8 mouse cellular contexts compared by ENCODE assay signal in genomic region chr1:134071411-134072018, GRCm38 (mm10). TPM values are rescaled to one million over a fixed set of nuclear protein-coding genes. Genes with fewer than 3 reads are reported as not detected.
DNase-seq lines count a peak whose midpoint lies in the region; ATAC-seq lines count a peak whose summit lies in the region.

No protein-coding gene starts in this region.

- DNase-seq in adrenal gland, postnatal 10 days: peak; percentile 48
- no peak for DNase-seq in adrenal gland, postnatal 4 days (ENCODE audit: low spot score in 2 of 2)
- peak; percentile 55 to 70 for DNase-seq in kidney, postnatal 36 days
- peak; percentile 54 for DNase-seq in mesoderm, embryonic 11.5 days (ENCODE audit: low read depth, low spot score)
- no peak for DNase-seq in gastrocnemius, postnatal 36 days
- no peak for DNase-seq in cerebellum, postnatal 36 days
- DNase-seq in left cerebral cortex, postnatal 14 days (ENCODE audit: low spot score in 2 of 2): no peak

- no peaks in the 10 kb centered on the region for H3K9me3 ChIP-seq in forebrain, embryonic 12.5 days

- WGBS in forebrain, embryonic 12.5 days: 14% methylated on average over 10 of the region's 10 CpGs

- H3K9ac ChIP-seq in forebrain, embryonic 12.5 days: 0 out of 2 replicates have a peak overlapping the region, but pooled peaks have one; percentile 29

- H3K27ac ChIP-seq in forebrain, embryonic 12.5 days: peak overlapping the region; percentile 93

- ATAC-seq in forebrain, embryonic 12.5 days (ENCODE audit: low FRiP score): peak; percentile 50; the same call in 1 of the 2 replicates

- H3K4me1 ChIP-seq in forebrain, embryonic 12.5 days: peaks cover 89% of the 10 kb centered on the region

- no peak overlapping the region for H3K4me3 ChIP-seq in forebrain, embryonic 12.5 days (replicated peaks)

- H3K27me3 ChIP-seq in forebrain, embryonic 12.5 days: no peaks in the 10 kb centered on the region

- intact Hi-C loops in gastrocnemius, postnatal 36 days (cut with DNase I): no loop called here
- intact Hi-C loops in left cerebral cortex, postnatal 14 days (cut with DNase I): no loop called here

- peaks cover 23% of the 10 kb centered on the region for H3K36me3 ChIP-seq in forebrain, embryonic 12.5 days (replicated peaks)

- no peak overlapping the region for H3K4me2 ChIP-seq in forebrain, embryonic 12.5 days

RNA-seq across cellular contexts. Expression of gene Btg2, which starts 7.4 kb away (rescaled TPM):
- 10 to 100 TPM; 32.4 to 58.1 TPM for total RNA-seq in adrenal gland, postnatal 10 days (2021)
- total RNA-seq in adrenal gland, postnatal 4 days (2021): 10 to 100 TPM; 25.6 to 27.8 TPM
- 128 and 135 TPM in 2 replicates for polyA plus RNA-seq in forebrain, embryonic 12.5 days (2016; fragmentation: Nextera tagmentation; extraction: Ambion mirVana)
- total RNA-seq in gastrocnemius, postnatal 36 days (2021): 10 to 100 TPM; 31.5 to 54.9 TPM
- 10 to 100 TPM; 14.6 to 17.5 TPM for total RNA-seq in left cerebral cortex, postnatal 14 days (2021)

RNA-seq across cellular contexts. Expression of gene Fmod, which starts 34.5 kb away (rescaled TPM):
- 10 to 100 TPM; 17.4 to 22.2 TPM for total RNA-seq in adrenal gland, postnatal 10 days (2021)
- total RNA-seq in adrenal gland, postnatal 4 days (2021): 10 to 100 TPM; 18.5 to 28.1 TPM
- polyA plus RNA-seq in forebrain, embryonic 12.5 days (2016; fragmentation: Nextera tagmentation; extraction: Ambion mirVana): 2.2 and 3.3 TPM in 2 replicates
- 10 to 100 TPM; 80.2 to 86.9 TPM for total RNA-seq in gastrocnemius, postnatal 36 days (2021)
- 10 to 100 TPM; 16.8 to 21.8 TPM for total RNA-seq in left cerebral cortex, postnatal 14 days (2021)

RNA-seq across cellular contexts. Expression of gene Chit1, which starts 39.5 kb away (rescaled TPM):
- total RNA-seq in adrenal gland, postnatal 10 days (2021): under 1 TPM in 1 of 2 experiments, not detected in 1; 0.15 TPM
- not detected for total RNA-seq in adrenal gland, postnatal 4 days (2021)
- not detected in 2 replicates for polyA plus RNA-seq in forebrain, embryonic 12.5 days (2016; fragmentation: Nextera tagmentation; extraction: Ambion mirVana)
- not detected for total RNA-seq in gastrocnemius, postnatal 36 days (2021)
- under 1 TPM; 0.38 to 0.42 TPM for total RNA-seq in left cerebral cortex, postnatal 14 days (2021)

Comparison
In these comparisons a context has a peak if more than half of its experiments do, and no peak if none do; other contexts are left out.
1. DNase-seq: peak in adrenal gland, postnatal 10 days (single experiment), kidney, postnatal 36 days (2 of 2) and mesoderm, embryonic 11.5 days (single experiment); none in adrenal gland, postnatal 4 days (0 of 2), gastrocnemius, postnatal 36 days (0 of 2), cerebellum, postnatal 36 days (0 of 2) and left cerebral cortex, postnatal 14 days (0 of 2).